Mouse (Mus musculus) spleen, postnatal 10 days (tissue): ENCODE results near the gene Rars.
"Not testable (repeated sequence)": the region's sequence is repeated elsewhere in the genome, so short reads cannot be mapped to it uniquely, and the experiment has no call there.

ENCODE experiments used
- DNase-seq, 2 experiments: peaks; one replicate each; pipeline ENCODE4 v3.0.0; 2021 to 2022; ENCODE audit warnings: low spot score in 2 of 2

The Rars gene

GRCm38 (mm10) chr11:35838345-35839338, 4.3 kb upstream of the Rars start:
- peak; percentile 76 to 93 for DNase-seq

GRCm38 (mm10) chr11:35837156-35838126, 3.1 kb upstream of the Rars start:
- no peak for DNase-seq

- DNase-seq, result no peak
Measured at GRCm38 (mm10) chr11:35833270-35833669, 1.0 kb downstream of the Rars start.

- DNase-seq, result no peak
Measured at GRCm38 (mm10) chr11:35832139-35832538, 2.2 kb downstream of the Rars start.

- no peak for DNase-seq
Measured at GRCm38 (mm10) chr11:35827714-35828113, 6.6 kb downstream of the Rars start.

- DNase-seq, result no peak
Measured at GRCm38 (mm10) chr11:35816316-35816715, 18.0 kb downstream of the Rars start.

GRCm38 (mm10) chr11:35811458-35811857, 22.8 kb downstream of the Rars start:
- DNase-seq, result no peak

- no peak for DNase-seq
Measured at GRCm38 (mm10) chr11:35801332-35801731, 33.0 kb downstream of the Rars start.

- DNase-seq, result peak in 1 of 2 experiments; percentile 54
Measured at GRCm38 (mm10) chr11:35798874-35799273, 35.4 kb downstream of the Rars start, which contains the start of gene Fbll1. Gene Fbll1 (minus strand): TSS chr11:35798884.

GRCm38 (mm10) chr11:35798495-35798820, 35.8 kb downstream of the Rars start:
- DNase-seq, result no peak

- no peak for DNase-seq
Measured at GRCm38 (mm10) chr11:35797751-35798494, 36.4 kb downstream of the Rars start.

- DNase-seq, result not testable (repeated sequence)
Measured at GRCm38 (mm10) chr11:35792800-35793199, 41.5 kb downstream of the Rars start.

GRCm38 (mm10) chr11:35788443-35788842, 45.9 kb downstream of the Rars start:
- DNase-seq, result no peak

GRCm38 (mm10) chr11:35784537-35784936, 49.8 kb downstream of the Rars start:
- DNase-seq, result no peak

GRCm38 (mm10) chr11:35784002-35784401, 50.3 kb downstream of the Rars start:
- DNase-seq, result no peak

- DNase-seq, result no peak
Measured at GRCm38 (mm10) chr11:35783038-35783437, 51.3 kb downstream of the Rars start.

- DNase-seq, result no peak
Measured at GRCm38 (mm10) chr11:35782444-35782843, 51.9 kb downstream of the Rars start.

GRCm38 (mm10) chr11:35780336-35780735, 54.0 kb downstream of the Rars start:
- DNase-seq, result no peak

- no peak for DNase-seq
Measured at GRCm38 (mm10) chr11:35776452-35776851, 57.9 kb downstream of the Rars start.

- no peak for DNase-seq
Measured at GRCm38 (mm10) chr11:35775606-35776005, 58.7 kb downstream of the Rars start.

GRCm38 (mm10) chr11:35770741-35771504, 63.4 kb downstream of the Rars start:
- DNase-seq, result no peak
